Mouse (Mus musculus) lung, embryonic 15.5 days (tissue): ENCODE measurements around the gene Inf2. TPM values are rescaled to one million over a fixed set of nuclear protein-coding genes. Genes with fewer than 3 reads are reported as not detected.

ENCODE experiments used
- ATAC-seq: fragments of 200-750 bp; cut with Nextera tagmentation; 2 replicates; pipeline ENCODE4 v1.8.0; 2017; ENCODE audit warnings: moderate number of reproducible peaks, borderline replicate concordance; ENCODE audit not compliant: low FRiP score, low TSS enrichment; ENCODE audit errors: extremely low read depth
- H3K27ac ChIP-seq: fragments of 300-500 bp; sonication (generic); 2 replicates; pipeline ENCODE4 v1.5.1; 2015; ENCODE audit warnings: moderate library complexity, mild to moderate bottlenecking, inconsistent platforms
- H3K27me3 ChIP-seq: fragments of 300-500 bp; sonication (generic); 2 replicates; pipeline ENCODE4 v1.6.1; 2015; ENCODE audit warnings: inconsistent platforms
- H3K36me3 ChIP-seq: fragments of 300-500 bp; sonication (generic); 2 replicates; pipeline ENCODE4 v1.6.1; 2015; ENCODE audit warnings: inconsistent platforms
- H3K4me1 ChIP-seq: fragments of 300-500 bp; sonication (generic); 2 replicates; pipeline ENCODE4 v1.6.1; 2015; ENCODE audit warnings: inconsistent platforms
- H3K4me2 ChIP-seq: fragments of 300-500 bp; sonication (generic); 2 replicates; pipeline ENCODE4 v1.6.1; 2015; ENCODE audit warnings: inconsistent platforms, mild to moderate bottlenecking, moderate library complexity
- H3K4me3 ChIP-seq: fragments of 300-500 bp; sonication (generic); 2 replicates; pipeline ENCODE4 v1.5.1; 2015; ENCODE audit warnings: mild to moderate bottlenecking, inconsistent platforms
- H3K9ac ChIP-seq: fragments of 300-500 bp; sonication (generic); 2 replicates; pipeline ENCODE4 v1.6.1; 2015; ENCODE audit warnings: inconsistent platforms
- H3K9me3 ChIP-seq: fragments of 300-500 bp; sonication (generic); 2 replicates; pipeline ENCODE4 v1.6.1; 2016; ENCODE audit warnings: inconsistent platforms
- WGBS: fragments of 180-500 bp; shearing (Covaris S2); methylation state at CpG from one replicate; pipeline ENCODE4 v1.1.7; 2015; 5-methylcytosine and 5-hydroxymethylcytosine counted together
- polyA plus RNA-seq: library from polyadenylated mRNA; unstranded; fragments of >200 nt; fragmentation: Nextera tagmentation; extraction: Ambion mirVana; gene quantifications from 2 replicates; pipeline ENCODE4 v1.2.1, GENCODE M21; 2015

The Inf2 gene
- polyA plus RNA-seq, 1 experiment from 2014 or later: 3.7 TPM

GRCm38 (mm10) chr12:112575274-112575986, 13.2 kb upstream of the Inf2 start:
- Histone ChIP-seq H3K4me1 (peaks cover 35% of the 10 kb centered on the region), H3K27me3 (no peaks in the 10 kb centered on the region), H3K9me3 (no peaks in the 10 kb centered on the region), H3K4me2 (no peak overlapping the region), H3K27ac (no peak overlapping the region), H3K4me3 (no peak overlapping the region), H3K36me3 (no peaks in the 10 kb centered on the region), H3K9ac (no peak overlapping the region)
- no peak for ATAC-seq
- WGBS: 51% methylated on average over 8 of the region's 8 CpGs

- Histone ChIP-seq H3K27me3 (no peaks in the 10 kb centered on the region), H3K36me3 (no peaks in the 10 kb centered on the region), H3K9ac (0 out of 2 replicates have a peak overlapping the region, but pooled peaks have one; percentile 8), H3K9me3 (no peaks in the 10 kb centered on the region), H3K4me3 (no peak overlapping the region), H3K4me2 (peak overlapping the region; percentile 45), H3K4me1 (peaks cover 35% of the 10 kb centered on the region), H3K27ac (peak overlapping the region; percentile 90)
- WGBS: 10% methylated on average over 6 of the region's 6 CpGs
- ATAC-seq: peak; percentile 21; the same call in 1 of the 2 replicates
These were observed 12.2 kb upstream of the Inf2 start for GRCm38 (mm10) chr12:112576341-112576740.

GRCm38 (mm10) chr12:112576749-112577148, 11.8 kb upstream of the Inf2 start:
- peak; percentile 67 for ATAC-seq
- Histone ChIP-seq H3K27me3 (no peaks in the 10 kb centered on the region), H3K9ac (no peak overlapping the region), H3K4me1 (peaks cover 35% of the 10 kb centered on the region), H3K4me3 (no peak overlapping the region), H3K9me3 (no peaks in the 10 kb centered on the region), H3K4me2 (peak overlapping the region; percentile 45), H3K27ac (peak overlapping the region; percentile 90), H3K36me3 (no peaks in the 10 kb centered on the region)
- 6% methylated on average over 3 of the region's 3 CpGs for WGBS

- Histone ChIP-seq H3K4me2 (no peak overlapping the region), H3K4me3 (no peak overlapping the region), H3K9me3 (no peaks in the 10 kb centered on the region), H3K27me3 (no peaks in the 10 kb centered on the region), H3K36me3 (no peaks in the 10 kb centered on the region), H3K9ac (no peak overlapping the region), H3K4me1 (peaks cover 35% of the 10 kb centered on the region), H3K27ac (no peak overlapping the region)
- ATAC-seq: no peak
- WGBS: 50% methylated on average over 6 of the region's 6 CpGs
These were observed 10.1 kb upstream of the Inf2 start for GRCm38 (mm10) chr12:112578296-112579090.

- Histone ChIP-seq H3K36me3 (no peaks in the 10 kb centered on the region), H3K4me1 (peaks cover 35% of the 10 kb centered on the region), H3K9ac (no peak overlapping the region), H3K27ac (0 out of 2 replicates have a peak overlapping the region, but pooled peaks have one; percentile 8), H3K4me3 (no peak overlapping the region), H3K4me2 (no peak overlapping the region), H3K9me3 (no peaks in the 10 kb centered on the region), H3K27me3 (no peaks in the 10 kb centered on the region)
- WGBS: 42% methylated on average over 5 of the region's 5 CpGs
- no peak for ATAC-seq
These were observed 9.2 kb upstream of the Inf2 start for GRCm38 (mm10) chr12:112579430-112579829.

GRCm38 (mm10) chr12:112579926-112580325, 8.7 kb upstream of the Inf2 start:
- H3K4me1 ChIP-seq: peaks cover 35% of the 10 kb centered on the region
- no peak overlapping the region for H3K4me3 ChIP-seq
- no peaks in the 10 kb centered on the region for H3K27me3 ChIP-seq
- ATAC-seq: no peak
- H3K9ac ChIP-seq: no peak overlapping the region
- WGBS: 70% methylated on average over 8 of the region's 8 CpGs
- H3K36me3 ChIP-seq: no peaks in the 10 kb centered on the region
- no peak overlapping the region for H3K4me2 ChIP-seq
- H3K9me3 ChIP-seq: no peaks in the 10 kb centered on the region
- no peak overlapping the region for H3K27ac ChIP-seq

GRCm38 (mm10) chr12:112581113-112581512, 7.5 kb upstream of the Inf2 start:
- Histone ChIP-seq H3K27ac (no peak overlapping the region), H3K4me3 (no peak overlapping the region), H3K9ac (no peak overlapping the region), H3K4me2 (no peak overlapping the region), H3K4me1 (peaks cover 29% of the 10 kb centered on the region), H3K27me3 (no peaks in the 10 kb centered on the region), H3K9me3 (no peaks in the 10 kb centered on the region), H3K36me3 (no peaks in the 10 kb centered on the region)
- ATAC-seq: no peak
- WGBS: 63% methylated on average over 3 of the region's 3 CpGs

GRCm38 (mm10) chr12:112584954-112585353, 3.6 kb upstream of the Inf2 start:
- H3K9ac ChIP-seq: no peak overlapping the region

GRCm38 (mm10) chr12:112585924-112586538, 2.6 kb upstream of the Inf2 start:
- H3K36me3 ChIP-seq: no peaks in the 10 kb centered on the region
- H3K4me2 ChIP-seq: no peak overlapping the region
- no peak overlapping the region for H3K9ac ChIP-seq
- peaks cover 30% of the 10 kb centered on the region for H3K4me1 ChIP-seq
- no peaks in the 10 kb centered on the region for H3K9me3 ChIP-seq
- no peak overlapping the region for H3K27ac ChIP-seq
- H3K4me3 ChIP-seq: no peak overlapping the region
- WGBS: 69% methylated on average over 7 of the region's 7 CpGs
- H3K27me3 ChIP-seq: 0 out of 2 replicates have a peak, but pooled peaks cover 3% of the 10 kb centered on the region
- ATAC-seq: no peak

More at GRCm38 (mm10) chr12:112584954-112585353, 3.6 kb upstream of the Inf2 start:
- Histone ChIP-seq H3K4me3 (no peak overlapping the region), H3K4me1 (peaks cover 27% of the 10 kb centered on the region), H3K27me3 (0 out of 2 replicates have a peak, but pooled peaks cover 3% of the 10 kb centered on the region), H3K36me3 (no peaks in the 10 kb centered on the region), H3K4me2 (no peak overlapping the region), H3K9me3 (no peaks in the 10 kb centered on the region), H3K27ac (no peak overlapping the region)
- WGBS: 58% methylated on average over 7 of the region's 7 CpGs
- ATAC-seq: no peak

- no peaks in the 10 kb centered on the region for H3K9me3 ChIP-seq
- H3K27ac ChIP-seq: no peak overlapping the region
- H3K4me3 ChIP-seq: no peak overlapping the region
- H3K27me3 ChIP-seq: 0 out of 2 replicates have a peak, but pooled peaks cover 3% of the 10 kb centered on the region
- WGBS: 53% methylated on average over 14 of the region's 14 CpGs
- ATAC-seq: no peak
- no peak overlapping the region for H3K9ac ChIP-seq
- H3K36me3 ChIP-seq: no peaks in the 10 kb centered on the region
- H3K4me1 ChIP-seq: peaks cover 37% of the 10 kb centered on the region
- peak overlapping the region; percentile 93 for H3K4me2 ChIP-seq
These were observed 1.2 kb upstream of the Inf2 start for GRCm38 (mm10) chr12:112587125-112588124.
